Mouse (Mus musculus): ENCODE results near the gene F830045P16Rik.
A peak's percentile ranks its signal among the peaks of the same experiment; 100 is the strongest.

DNA sequence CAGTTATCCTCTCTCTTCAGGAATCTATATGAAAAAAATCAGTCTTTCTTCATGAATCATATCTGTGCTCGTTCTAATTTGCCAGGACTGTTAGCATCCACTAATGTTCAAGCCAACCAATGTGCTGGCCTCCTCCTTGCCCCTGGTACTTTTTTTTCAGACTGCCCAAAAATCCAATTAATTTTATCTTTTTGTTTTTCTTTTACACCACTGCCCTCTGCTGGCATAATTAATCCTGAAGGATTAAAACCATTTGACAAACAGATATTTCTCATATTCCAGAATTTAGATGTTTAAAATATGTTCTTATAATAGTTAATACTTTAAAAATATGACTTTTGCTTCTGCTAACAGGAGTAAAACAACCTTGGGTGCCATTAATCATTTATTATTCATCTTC is 101.2 kb downstream of the F830045P16Rik start:
- TF ChIP-seq CTCF (IDR thresholded peaks at IDR 0.05; ENCODE audit: low read depth) = peak; percentile 48
- no peak for TF ChIP-seq EP300 (optimal IDR thresholded peaks at IDR 0.05)

Data from stomach, postnatal 0 days (tissue).